Mouse (Mus musculus): ENCODE measurements around the gene Cpne1.

- no peak for TF ChIP-seq POLR2A (IDR thresholded peaks at IDR 0.05; ENCODE audit: borderline replicate concordance, extremely low read depth, low read depth, low read length)
- TF ChIP-seq CTCF (IDR thresholded peaks at IDR 0.05; ENCODE audit: insufficient read depth, low read length), result no peak
These were observed 22.4 kb upstream of the Cpne1 start for GRCm38 (mm10) chr2:156134161-156134560.

Measured in lung, adult 2 months (tissue).